Mouse (Mus musculus) heart, postnatal 36 days (tissue): Measurements from ENCODE around the gene Sox12. TPM values are rescaled to one million over a fixed set of nuclear protein-coding genes. Genes with fewer than 3 reads are reported as not detected.

Experiments used
- DNase-seq, 2 experiments: peaks; one replicate each; pipeline ENCODE4 v3.0.0; 2021 to 2022
- intact Hi-C: fragments of 180-260 bp; cut with DNase I; formaldehyde crosslinking; loops from one replicate; pipeline ENCODE4 v1.15.1; 2025
- total RNA-seq, 2 experiments: library from RNA; stranded (reverse); gene quantifications; 2 replicates each; pipeline ENCODE4 v1.2.3; 2021

Sox12 gene
- total RNA-seq, 2 experiments from 2014 or later: 8.2 to 13.8 TPM

DNA sequence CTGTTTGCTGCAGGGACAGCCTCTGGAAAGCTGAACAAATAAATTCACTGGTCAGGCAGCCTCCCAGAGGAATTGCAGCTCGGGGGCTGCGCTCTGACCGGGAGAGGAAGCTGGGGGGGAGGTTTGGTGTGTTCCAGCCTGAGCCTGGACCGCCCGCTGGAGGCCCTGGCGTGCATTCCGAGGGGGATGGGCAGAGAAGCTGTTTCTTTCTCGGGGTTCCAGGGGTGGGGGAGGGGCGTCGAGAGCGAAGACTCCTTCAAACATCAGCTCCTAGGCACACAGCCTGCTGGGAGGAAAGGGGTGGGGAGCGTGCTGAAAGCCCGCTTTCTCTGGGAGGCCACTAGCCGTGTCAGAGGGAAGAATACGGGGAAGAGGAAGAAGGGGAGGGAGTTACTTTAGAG lies 13.1 kb upstream of the Sox12 start:
- peak; percentile 73 to 77 for DNase-seq
- intact Hi-C loops: loop anchor here (1.0 kb wide), 1 partner anchor 14 kb away; no protein-coding TSS in a partner anchor

DNA sequence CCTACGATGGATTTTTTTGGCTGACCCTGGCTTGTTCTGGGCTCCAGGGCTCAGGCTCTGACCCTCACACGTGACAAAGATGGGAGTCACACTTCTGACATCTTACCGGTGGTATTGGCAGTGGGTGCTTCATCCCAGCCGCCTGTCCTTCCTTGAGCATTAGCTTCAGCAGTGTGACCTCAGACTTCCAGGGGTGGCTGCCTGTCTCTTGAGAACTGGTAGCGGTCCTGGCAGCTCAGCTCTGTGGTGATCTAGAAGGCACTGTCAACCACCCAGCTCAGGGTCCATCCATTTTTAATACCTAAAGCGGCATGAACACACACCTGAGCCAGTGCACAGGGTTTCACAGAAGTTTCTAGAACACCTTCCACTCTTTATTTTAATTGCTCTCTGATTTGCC lies 11.9 kb upstream of the Sox12 start:
- intact Hi-C loops: no loop called here

DNA sequence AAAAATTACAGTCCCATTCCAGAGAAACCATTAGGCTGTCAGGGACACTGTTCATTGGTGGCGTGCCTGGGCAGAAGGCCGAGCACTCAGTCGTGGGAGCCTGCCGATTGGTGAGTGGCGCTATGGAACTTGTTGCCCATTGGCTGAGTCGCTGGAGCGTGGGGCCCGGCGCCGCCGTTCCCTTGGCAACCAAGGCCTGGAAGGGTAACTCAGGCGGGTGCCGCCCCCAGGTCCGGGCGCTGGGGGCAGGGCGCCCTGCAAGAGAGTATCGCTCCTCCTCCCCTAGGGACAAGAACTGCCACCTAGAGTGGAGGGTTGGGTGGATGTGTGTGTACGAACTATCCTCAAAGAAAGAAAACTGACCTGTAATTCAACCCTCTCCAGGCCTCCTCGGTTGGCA lies 8.3 kb upstream of the Sox12 start:
- DNase-seq: peak; percentile 87 to 88
- intact Hi-C loops: no loop called here

More for the DNA sequence above, 11.9 kb upstream of the Sox12 start:
- DNase-seq: no peak

DNA sequence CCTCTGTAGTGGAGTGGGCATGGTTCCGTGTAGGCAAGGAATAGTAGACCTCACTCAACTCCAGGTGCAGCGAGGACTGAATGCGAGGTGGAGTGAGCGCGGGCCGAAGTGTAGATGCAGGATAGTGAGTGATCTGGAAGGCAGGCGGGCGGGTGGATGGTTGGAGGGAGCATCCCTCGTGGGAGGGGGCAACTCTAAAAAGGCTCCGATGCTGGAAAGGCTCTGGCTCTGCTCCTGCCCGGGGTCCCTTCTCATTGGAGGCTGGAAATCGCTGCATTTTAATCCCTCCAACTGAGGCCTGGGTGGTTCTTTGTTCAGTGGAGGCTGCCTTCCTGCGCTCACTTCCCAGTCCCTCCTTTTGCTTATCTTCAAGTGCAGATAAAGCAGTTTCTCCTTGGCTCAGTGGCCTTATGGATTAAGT lies 1.3 kb upstream of the Sox12 start:
- intact Hi-C loops: loop anchor here (10.0 kb wide), 2 partner anchors 146 to 186 kb away; partner anchors contain the start of genes Defb19 and Defb29
- DNase-seq: no peak

DNA sequence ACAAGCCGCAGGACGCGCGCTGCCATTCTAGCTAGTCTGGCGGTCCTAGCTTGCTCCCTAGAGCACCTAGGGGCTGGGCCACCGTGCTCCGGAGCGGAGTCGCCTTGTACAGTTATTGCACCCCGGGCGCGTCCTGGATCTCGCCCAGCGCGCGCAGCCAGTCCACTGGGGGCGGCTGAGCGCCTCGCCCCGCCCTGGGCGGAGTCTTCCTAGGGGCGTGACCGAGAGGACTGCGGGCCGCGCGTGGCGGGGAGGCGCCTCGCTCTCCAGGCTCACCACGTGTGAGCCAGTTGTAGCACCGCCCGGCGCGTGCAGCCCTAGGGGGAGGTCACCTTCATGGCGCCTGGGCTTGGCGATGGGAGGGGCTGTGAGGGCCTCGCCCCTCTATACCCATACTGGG lies 828 bp upstream of the Sox12 start:
- intact Hi-C loops: loop anchor here (1.0 to 10.0 kb wide), 3 partner anchors 16 to 186 kb away; partner anchors contain the start of genes Defb19 and Defb29
- DNase-seq: peak; percentile 93

DNA sequence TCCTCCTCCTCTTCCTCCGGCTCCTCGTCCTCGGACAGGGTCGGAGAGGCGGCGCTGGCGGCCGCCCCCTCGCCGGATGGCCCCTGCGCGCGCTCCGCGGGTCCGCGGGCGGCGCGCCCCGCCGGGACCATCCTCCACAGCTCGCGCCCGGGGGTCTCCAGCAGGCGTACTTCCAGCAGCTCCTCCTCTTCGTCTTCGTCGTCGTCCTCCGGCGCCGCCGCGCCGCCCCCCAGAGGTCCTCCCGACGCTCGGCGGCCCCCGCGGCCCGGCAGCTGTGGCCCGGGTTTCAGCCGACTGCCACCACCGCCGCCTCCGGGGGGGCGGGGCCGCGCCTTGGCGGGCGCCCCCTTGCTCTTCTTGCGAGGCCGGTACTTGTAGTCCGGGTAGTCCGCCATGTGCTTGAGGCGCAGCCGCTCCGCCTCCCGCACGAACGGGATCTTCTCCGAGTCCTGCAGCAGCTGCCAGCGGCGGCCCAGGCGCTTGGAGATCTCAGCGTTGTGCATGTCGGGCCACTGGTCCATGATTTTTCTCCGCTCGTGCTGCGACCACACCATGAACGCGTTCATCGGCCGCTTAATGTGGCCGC lies 766 bp downstream of the Sox12 start:
- intact Hi-C loops: loop anchor here (1.0 to 10.0 kb wide), 3 partner anchors 14 to 188 kb away; partner anchors contain the start of genes Defb19 and Defb29
- peak; percentile 71 to 78 for DNase-seq

DNA sequence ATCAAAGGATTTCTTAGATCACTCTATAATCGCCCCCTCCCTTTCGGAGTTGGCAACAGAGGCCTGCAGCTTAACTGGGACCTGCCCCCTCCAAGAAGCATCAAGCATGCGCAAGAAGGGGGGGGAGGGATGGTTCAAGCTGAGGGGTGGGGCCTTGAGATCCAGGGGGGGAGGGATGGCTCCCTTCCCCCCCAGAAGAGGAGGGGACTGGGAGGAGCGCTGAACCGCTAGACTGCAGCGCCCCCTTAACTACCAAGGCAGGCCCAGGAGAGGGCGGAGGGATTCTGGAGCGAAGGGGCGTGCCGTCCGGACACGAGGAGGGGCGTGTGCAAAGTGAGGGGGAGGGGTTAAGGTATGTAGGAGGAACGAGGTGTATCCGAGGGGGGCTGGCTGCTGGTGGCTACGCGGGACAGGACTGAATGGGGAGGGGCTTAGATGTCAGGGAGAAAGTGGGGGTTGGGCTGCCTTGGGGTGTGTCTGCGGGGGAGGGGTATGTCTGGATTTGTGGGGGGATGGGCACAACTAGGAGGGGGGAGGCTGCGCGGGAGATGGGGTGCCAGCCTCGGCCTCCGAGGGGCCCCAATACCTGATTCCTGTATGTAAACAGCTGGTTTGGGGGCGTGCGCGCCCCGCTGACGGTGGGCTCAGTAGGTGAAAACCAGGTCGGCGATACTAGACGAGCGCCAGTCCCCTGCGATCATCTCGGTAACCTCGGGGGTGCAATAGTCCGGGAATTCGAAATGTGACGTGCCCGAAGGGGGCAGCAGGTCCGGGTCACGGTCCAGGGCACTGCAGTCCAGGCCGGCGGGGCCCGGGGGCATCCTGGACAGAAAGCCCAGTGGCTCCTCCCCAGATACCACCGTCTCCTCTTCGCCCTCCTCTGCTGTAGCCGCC lies 1.5 kb downstream of the Sox12 start:
- DNase-seq: peak; percentile 74 to 76
- intact Hi-C loops: loop anchor here (1.0 to 10.0 kb wide), 3 partner anchors 15 to 188 kb away; partner anchors contain the start of genes Defb19 and Defb29

GRCm38 (mm10) chr2:152395271-152395920 lies 2.5 kb downstream of the Sox12 start:
- intact Hi-C loops: loop anchor here (10.0 kb wide), 2 partner anchors 149 to 189 kb away; partner anchors contain the start of genes Defb19 and Defb29
- peak in 1 of 2 experiments; percentile 17 for DNase-seq

DNA sequence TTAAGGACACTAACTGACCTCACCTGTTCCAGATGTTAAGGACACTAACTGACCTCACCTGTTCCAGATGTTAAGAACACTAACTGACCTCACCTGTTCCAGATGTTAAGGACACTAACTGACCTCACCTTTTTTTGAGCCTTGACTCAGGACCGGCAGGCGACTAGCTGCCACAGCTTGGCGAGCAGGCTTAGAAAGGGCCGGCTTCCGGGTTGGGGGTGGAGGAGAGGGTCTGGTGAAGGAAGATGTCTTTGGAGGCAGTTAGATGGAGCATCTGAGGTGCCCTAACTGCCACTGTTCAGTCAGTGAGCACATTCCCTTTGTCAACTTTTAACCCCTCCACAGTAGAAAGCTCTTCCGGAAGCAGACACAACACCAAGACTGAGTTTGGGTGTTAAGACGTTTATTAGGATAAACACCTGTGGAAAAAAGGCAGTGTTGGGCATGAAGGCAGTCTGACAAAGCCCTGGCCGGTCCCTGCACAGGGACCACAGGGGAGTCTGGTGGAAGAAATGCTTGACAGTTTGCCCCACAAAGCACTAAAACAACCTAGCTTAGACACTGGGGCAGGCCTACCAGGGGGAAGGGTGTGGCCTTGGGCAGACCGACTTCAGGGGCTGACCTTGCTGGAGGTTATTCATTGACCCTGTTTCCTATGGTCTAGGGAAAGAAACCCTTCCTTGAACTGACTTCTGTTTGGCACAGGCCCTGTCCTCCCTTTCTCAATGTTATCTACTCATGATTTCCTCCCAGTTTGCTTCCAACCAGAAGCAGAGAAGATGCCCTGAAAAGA lies 4.4 kb downstream of the Sox12 start:
- intact Hi-C loops: loop anchor here (1.0 to 10.0 kb wide), 3 partner anchors 44 to 191 kb away; partner anchors contain the start of genes Defb19 and Defb29

GRCm38 (mm10) chr2:152392786-152393185 lies 5.1 kb downstream of the Sox12 start:
- DNase-seq: peak; percentile 39 to 44
- intact Hi-C loops: loop anchor here (1.0 to 10.0 kb wide), 3 partner anchors 45 to 192 kb away; partner anchors contain the start of genes Defb19 and Defb29

More for the DNA sequence above, 4.4 kb downstream of the Sox12 start:
- DNase-seq: no peak

DNA sequence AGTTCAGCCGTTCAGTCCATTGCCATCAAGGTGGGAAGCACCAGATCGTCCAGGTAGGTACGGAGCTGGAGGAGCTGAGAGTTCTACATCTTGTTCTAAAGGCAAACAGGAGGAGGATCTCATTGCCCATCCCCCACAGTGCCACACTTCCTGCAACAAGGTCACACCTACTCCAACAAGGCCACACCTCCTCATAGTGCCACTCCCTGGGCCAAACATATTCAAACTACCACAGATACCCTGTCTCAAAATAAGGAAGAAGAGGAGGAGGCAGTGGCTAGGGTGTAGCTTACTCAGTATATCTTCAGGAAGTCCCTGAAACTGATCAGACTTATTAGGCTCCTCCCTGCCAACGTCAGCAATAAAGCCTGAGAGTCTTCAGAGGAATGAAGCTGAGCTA lies 13.7 kb downstream of the Sox12 start:
- intact Hi-C loops: no loop called here

GRCm38 (mm10) chr2:152376345-152376741 lies 21.5 kb downstream of the Sox12 start, which contains the start of gene Nrsn2:
Gene Nrsn2 (minus strand): TSS chr2:152376638.
- no peak for DNase-seq
- intact Hi-C loops: no loop called here

More for the DNA sequence above, 13.7 kb downstream of the Sox12 start:
- no peak for DNase-seq

DNA sequence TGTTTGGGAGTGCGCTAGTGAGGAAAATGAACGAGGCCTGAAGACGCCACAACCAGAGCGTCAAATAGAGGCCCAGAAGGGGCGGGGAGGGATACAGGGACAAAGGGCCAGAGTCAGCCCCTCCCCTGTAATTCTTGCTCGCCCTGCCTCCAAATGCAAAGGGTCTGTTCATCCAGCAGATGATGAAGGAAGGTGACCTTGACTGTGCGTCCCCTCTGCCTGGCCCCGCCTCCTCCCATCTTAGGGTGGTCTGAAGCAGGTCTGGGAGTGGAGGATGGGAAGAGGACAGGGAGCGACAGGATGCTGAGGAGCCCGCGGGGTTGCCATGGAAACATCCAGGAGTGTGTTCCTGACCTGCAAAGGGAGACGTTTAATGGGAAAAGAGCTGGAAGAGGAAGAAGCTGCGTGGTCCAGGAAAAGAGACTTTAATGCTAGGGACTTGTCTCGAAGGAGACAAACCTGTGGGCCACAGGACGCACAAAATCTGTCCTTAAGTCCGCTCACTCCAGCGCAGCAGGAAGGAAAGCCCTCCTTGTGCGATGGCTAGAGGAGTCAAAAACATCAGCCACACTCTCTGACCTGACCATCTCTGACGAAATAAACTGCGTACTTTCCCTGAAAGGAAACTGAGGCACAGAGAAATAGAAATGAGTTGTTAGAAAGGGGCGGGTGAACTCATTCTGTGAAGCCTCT lies 22.1 kb downstream of the Sox12 start:
- intact Hi-C loops: no loop called here
- DNase-seq: no peak

- DNase-seq: no peak
- intact Hi-C loops: no loop called here
Measured at GRCm38 (mm10) chr2:152373547-152373946, 24.3 kb downstream of the Sox12 start.

DNA sequence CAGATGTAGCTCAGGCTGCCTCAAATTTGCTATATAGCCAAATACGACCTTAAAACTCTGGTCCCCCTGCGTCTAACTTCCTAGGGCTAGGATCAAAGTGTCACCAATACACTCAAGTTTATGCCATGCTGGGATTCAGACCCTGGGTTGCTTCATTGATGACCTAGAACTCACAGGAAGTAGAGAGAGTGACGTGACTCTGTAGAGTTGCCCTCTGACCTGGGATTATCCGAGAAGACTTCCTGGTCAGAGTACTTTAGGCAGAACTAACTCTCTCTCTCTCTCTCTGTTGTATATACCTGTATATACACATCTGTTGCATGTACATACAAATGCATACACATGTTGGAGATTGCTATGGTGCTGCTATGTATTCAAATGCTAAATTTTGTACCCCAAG lies 25.2 kb downstream of the Sox12 start:
- intact Hi-C loops: no loop called here
- DNase-seq: no peak

GRCm38 (mm10) chr2:152372104-152372503 lies 25.8 kb downstream of the Sox12 start:
- DNase-seq: no peak
- intact Hi-C loops: no loop called here

- intact Hi-C loops: loop anchor here (2.0 to 5.0 kb wide), 4 partner anchors 76 to 340 kb away; partner anchors contain the start of genes Srxn1 and Tbc1d20
- DNase-seq: peak; percentile 57 to 61
Measured at GRCm38 (mm10) chr2:152368532-152369140, 29.2 kb downstream of the Sox12 start.

GRCm38 (mm10) chr2:152367917-152368316 lies 29.9 kb downstream of the Sox12 start:
- intact Hi-C loops: loop anchor here (2.0 to 5.0 kb wide), 4 partner anchors 76 to 339 kb away; partner anchors contain the start of genes Srxn1 and Tbc1d20
- no peak for DNase-seq
